Mouse (Mus musculus): ENCODE measurements around the gene Spon1. TPM values are rescaled to one million over a fixed set of nuclear protein-coding genes. Genes with fewer than 3 reads are reported as not detected.

Spon1 gene
- polyA plus RNA-seq, 1 experiment from 2014 or later = 47.0 TPM

DNA sequence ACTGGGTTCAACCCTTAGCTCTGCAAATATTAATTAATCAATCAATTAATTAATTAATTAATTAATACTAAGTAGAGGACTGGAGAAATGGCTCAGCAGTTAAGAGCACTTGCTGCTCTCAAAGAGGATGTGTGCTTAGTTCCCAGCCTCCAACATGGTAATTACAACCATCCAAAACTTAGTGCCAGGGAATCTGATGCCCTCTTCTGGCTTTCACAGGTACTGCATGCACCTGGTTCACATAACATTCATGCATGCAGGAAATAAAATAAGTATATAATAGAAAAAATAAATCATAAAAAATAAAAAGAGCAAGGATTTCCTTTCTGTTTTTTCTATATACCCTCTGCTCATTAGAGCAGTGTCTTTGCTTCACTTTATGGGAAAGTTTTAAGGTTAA lies 132.6 kb downstream of the Spon1 start:
- Histone ChIP-seq H3K9ac (ENCODE audit: low read depth, low read length) (no peak overlapping the region), H3K36me3 (ENCODE audit: control insufficient read depth, insufficient read depth, low read length) (no peaks in the 10 kb centered on the region), H3K4me1 (ENCODE audit: control insufficient read depth, insufficient read depth, low read length) (peaks cover 7% of the 10 kb centered on the region; the same call in 1 of the 2 replicates), H3K27ac (ENCODE audit: low read length) (no peak overlapping the region), H3K4me3 (ENCODE audit: low read depth, low read length) (no peak overlapping the region), H3K4me2 (ENCODE audit: low read length) (no peak overlapping the region), H3K27me3 (ENCODE audit: control insufficient read depth, insufficient read depth, low read depth, low read length) (no peaks in the 10 kb centered on the region), H3K9me3 (replicated peaks; ENCODE audit: control insufficient read depth, low read length, poor library complexity, severe bottlenecking) (no peaks in the 10 kb centered on the region)
- no peak for ATAC-seq

DNA sequence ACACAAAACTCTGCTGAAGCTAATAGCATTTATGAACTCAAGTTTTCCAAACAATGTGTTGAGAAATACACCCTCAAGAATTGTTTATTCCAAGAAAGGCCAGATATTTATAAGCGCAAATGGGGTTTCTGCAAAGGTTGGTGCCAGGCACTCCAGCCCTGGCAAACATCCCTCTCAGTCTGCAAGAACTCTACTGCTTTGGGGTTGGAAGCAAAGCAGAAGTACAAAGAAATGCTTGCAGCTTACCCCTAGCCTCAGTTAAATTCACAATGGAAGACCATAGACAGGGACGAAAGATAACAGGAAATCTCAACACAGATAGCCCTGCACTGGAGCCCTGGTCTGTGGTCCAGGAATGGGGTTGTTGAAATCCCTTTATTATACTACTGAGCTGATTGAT lies 135.7 kb downstream of the Spon1 start:
- H3K27ac ChIP-seq (ENCODE audit: low read length) = peak overlapping the region; percentile 43; the same call in 1 of the 2 replicates
- no peak for ATAC-seq

DNA sequence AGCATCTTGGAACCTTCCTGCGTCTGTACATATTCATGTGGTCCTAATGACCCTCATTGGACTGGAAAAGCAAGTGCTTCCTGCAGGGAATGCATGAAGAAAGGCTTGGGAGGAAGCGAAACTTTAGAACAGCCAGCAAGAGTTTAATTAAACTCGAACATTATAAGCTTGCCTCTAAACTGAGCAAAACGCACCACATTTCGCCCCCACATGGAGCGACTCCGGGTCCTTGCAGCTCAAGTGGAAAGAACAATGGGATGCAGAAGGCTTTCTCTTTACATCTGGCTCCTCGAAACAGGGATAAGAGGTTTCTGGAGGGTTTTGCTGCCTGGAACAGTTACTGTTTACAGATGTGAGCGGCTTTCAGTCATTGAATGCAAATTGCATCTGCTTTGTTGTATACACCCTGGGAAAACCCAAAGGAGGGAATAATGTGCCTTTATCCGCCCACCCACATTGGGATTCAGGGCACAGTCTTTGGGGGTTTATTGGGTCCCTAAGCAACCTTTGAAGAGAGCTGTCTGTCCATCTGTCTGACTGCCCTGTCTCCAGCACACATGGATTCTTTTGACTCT lies 136.2 kb downstream of the Spon1 start:
- ATAC-seq = 0 out of 2 replicates have a peak, but pooled peaks have one; percentile 60
- Histone ChIP-seq H3K27ac (ENCODE audit: low read length) (peak overlapping the region; percentile 43; the same call in 1 of the 2 replicates), H3K9ac (ENCODE audit: low read depth, low read length) (no peak overlapping the region), H3K27me3 (ENCODE audit: control insufficient read depth, insufficient read depth, low read depth, low read length) (no peaks in the 10 kb centered on the region), H3K4me1 (ENCODE audit: control insufficient read depth, insufficient read depth, low read length) (peaks cover 11% of the 10 kb centered on the region; the same call in 1 of the 2 replicates), H3K4me2 (ENCODE audit: low read length) (peak overlapping the region; percentile 21; the same call in 1 of the 2 replicates), H3K9me3 (replicated peaks; ENCODE audit: control insufficient read depth, low read length, poor library complexity, severe bottlenecking) (no peaks in the 10 kb centered on the region), H3K4me3 (ENCODE audit: low read depth, low read length) (no peak overlapping the region), H3K36me3 (ENCODE audit: control insufficient read depth, insufficient read depth, low read length) (no peaks in the 10 kb centered on the region)
- WGBS = 13% methylated on average over 10 of the region's 10 CpGs

More for the DNA sequence above, 135.7 kb downstream of the Spon1 start:
- Histone ChIP-seq H3K9ac (ENCODE audit: low read depth, low read length) (no peak overlapping the region), H3K4me2 (ENCODE audit: low read length) (peak overlapping the region; percentile 21; the same call in 1 of the 2 replicates), H3K4me3 (ENCODE audit: low read depth, low read length) (no peak overlapping the region), H3K36me3 (ENCODE audit: control insufficient read depth, insufficient read depth, low read length) (no peaks in the 10 kb centered on the region), H3K27me3 (ENCODE audit: control insufficient read depth, insufficient read depth, low read depth, low read length) (no peaks in the 10 kb centered on the region), H3K9me3 (replicated peaks; ENCODE audit: control insufficient read depth, low read length, poor library complexity, severe bottlenecking) (no peaks in the 10 kb centered on the region), H3K4me1 (ENCODE audit: control insufficient read depth, insufficient read depth, low read length) (peaks cover 11% of the 10 kb centered on the region; the same call in 1 of the 2 replicates)
- WGBS = 56% methylated on average over 2 of the region's 2 CpGs

DNA sequence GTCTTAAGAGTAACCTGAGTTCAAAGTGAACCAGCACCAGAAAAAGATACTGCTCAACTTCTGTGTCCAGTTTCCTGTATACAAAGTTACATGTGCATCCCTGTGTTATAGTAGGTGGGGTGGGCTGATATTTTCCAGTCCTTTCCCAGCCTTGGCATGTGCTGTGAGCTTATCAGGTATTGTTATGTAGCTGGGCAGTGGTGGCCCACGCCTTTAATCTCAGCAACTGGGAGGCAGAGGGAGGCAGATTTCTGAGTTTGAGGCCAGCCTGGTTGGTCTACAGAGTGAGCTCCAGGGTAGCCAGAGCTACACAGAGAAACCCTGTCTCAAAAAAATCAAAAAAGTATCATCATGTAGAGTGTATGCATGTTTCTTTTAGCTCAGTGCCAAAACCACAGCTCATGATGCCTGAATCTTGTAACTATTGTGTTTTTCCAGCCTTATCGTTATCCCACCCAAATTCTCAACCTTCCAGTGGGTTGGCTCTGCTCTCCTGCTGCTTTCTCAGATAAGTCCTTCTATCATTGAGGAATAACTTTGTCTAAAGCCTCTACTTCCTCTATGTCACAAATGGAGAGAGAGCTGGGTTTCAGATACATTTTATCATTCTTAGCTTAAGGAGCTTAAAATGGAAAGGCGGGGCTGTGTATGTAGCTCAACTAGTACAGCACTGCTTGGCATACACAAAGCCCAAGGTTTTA lies 137.5 kb downstream of the Spon1 start:
- H3K4me2 ChIP-seq (ENCODE audit: low read length) = no peak overlapping the region
- no peak overlapping the region for H3K9ac ChIP-seq (ENCODE audit: low read depth, low read length)
- H3K9me3 ChIP-seq (replicated peaks; ENCODE audit: control insufficient read depth, low read length, poor library complexity, severe bottlenecking) = no peaks in the 10 kb centered on the region
- no peak overlapping the region for H3K27ac ChIP-seq (ENCODE audit: low read length)
- no peak for ATAC-seq
- H3K36me3 ChIP-seq (ENCODE audit: control insufficient read depth, insufficient read depth, low read length) = no peaks in the 10 kb centered on the region
- H3K4me1 ChIP-seq (ENCODE audit: control insufficient read depth, insufficient read depth, low read length) = peaks cover 11% of the 10 kb centered on the region; the same call in 1 of the 2 replicates
- no peak overlapping the region for H3K4me3 ChIP-seq (ENCODE audit: low read depth, low read length)
- 81% methylated on average over 3 of the region's 3 CpGs for WGBS
- H3K27me3 ChIP-seq (ENCODE audit: control insufficient read depth, insufficient read depth, low read depth, low read length) = no peaks in the 10 kb centered on the region

DNA sequence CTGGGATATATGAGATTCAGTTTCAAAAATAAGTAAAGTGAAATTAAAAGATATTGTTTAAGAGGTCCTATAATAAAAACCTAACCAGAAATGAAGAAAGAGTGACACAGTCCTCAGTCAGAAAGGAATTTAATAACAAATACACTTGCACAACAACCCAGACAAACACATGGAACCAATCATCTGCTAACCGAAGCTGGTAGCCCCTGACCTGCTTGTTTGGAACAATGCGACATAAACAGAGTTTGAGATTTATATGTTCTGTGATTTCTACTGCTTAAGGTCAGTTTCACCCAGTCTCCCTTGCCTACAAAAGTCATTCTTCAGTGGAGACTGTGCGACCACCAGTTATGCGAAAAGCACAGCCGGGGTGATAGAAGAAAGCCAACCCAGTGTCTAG lies 138.1 kb downstream of the Spon1 start:
- H3K36me3 ChIP-seq (ENCODE audit: control insufficient read depth, insufficient read depth, low read length) = no peaks in the 10 kb centered on the region
- H3K4me2 ChIP-seq (ENCODE audit: low read length) = no peak overlapping the region
- peaks cover 11% of the 10 kb centered on the region; the same call in 1 of the 2 replicates for H3K4me1 ChIP-seq (ENCODE audit: control insufficient read depth, insufficient read depth, low read length)
- ATAC-seq = no peak
- H3K27me3 ChIP-seq (ENCODE audit: control insufficient read depth, insufficient read depth, low read depth, low read length) = no peaks in the 10 kb centered on the region
- WGBS = 73% methylated on average over 5 of the region's 5 CpGs
- H3K9me3 ChIP-seq (replicated peaks; ENCODE audit: control insufficient read depth, low read length, poor library complexity, severe bottlenecking) = no peaks in the 10 kb centered on the region
- H3K4me3 ChIP-seq (ENCODE audit: low read depth, low read length) = no peak overlapping the region
- no peak overlapping the region for H3K27ac ChIP-seq (ENCODE audit: low read length)
- no peak overlapping the region for H3K9ac ChIP-seq (ENCODE audit: low read depth, low read length)

DNA sequence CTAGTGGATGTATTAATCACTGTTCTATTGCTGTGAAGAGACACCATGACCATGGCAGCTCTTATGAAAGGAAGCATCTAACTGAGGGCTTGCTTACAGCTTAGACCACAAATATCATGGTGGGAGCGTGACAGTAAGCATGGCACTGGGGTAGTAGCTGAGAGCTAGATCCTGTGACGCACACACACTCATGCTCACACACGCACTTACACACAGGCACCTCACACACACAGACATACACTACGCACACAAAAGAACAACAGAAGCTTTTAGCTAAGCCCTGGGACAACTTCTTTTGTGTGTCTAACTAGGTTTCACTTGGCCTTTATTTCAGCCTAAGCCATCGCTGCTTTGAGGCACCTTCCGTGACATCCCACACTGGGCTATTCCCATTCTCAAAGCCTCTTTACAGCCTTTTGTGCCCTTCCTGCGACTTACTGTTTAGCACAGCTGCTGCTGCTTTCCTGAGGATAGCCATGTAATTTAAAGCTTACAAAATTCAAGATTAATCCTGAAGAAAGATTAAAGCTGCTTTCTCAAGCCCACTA lies 138.6 kb downstream of the Spon1 start:
- Histone ChIP-seq H3K27me3 (ENCODE audit: control insufficient read depth, insufficient read depth, low read depth, low read length) (no peaks in the 10 kb centered on the region), H3K9ac (ENCODE audit: low read depth, low read length) (no peak overlapping the region), H3K36me3 (ENCODE audit: control insufficient read depth, insufficient read depth, low read length) (no peaks in the 10 kb centered on the region), H3K4me1 (ENCODE audit: control insufficient read depth, insufficient read depth, low read length) (peaks cover 14% of the 10 kb centered on the region; the same call in 1 of the 2 replicates), H3K9me3 (replicated peaks; ENCODE audit: control insufficient read depth, low read length, poor library complexity, severe bottlenecking) (no peaks in the 10 kb centered on the region), H3K4me3 (ENCODE audit: low read depth, low read length) (no peak overlapping the region), H3K4me2 (ENCODE audit: low read length) (no peak overlapping the region), H3K27ac (ENCODE audit: low read length) (no peak overlapping the region)
- WGBS = 28% methylated on average over 7 of the region's 7 CpGs
- ATAC-seq = no peak

DNA sequence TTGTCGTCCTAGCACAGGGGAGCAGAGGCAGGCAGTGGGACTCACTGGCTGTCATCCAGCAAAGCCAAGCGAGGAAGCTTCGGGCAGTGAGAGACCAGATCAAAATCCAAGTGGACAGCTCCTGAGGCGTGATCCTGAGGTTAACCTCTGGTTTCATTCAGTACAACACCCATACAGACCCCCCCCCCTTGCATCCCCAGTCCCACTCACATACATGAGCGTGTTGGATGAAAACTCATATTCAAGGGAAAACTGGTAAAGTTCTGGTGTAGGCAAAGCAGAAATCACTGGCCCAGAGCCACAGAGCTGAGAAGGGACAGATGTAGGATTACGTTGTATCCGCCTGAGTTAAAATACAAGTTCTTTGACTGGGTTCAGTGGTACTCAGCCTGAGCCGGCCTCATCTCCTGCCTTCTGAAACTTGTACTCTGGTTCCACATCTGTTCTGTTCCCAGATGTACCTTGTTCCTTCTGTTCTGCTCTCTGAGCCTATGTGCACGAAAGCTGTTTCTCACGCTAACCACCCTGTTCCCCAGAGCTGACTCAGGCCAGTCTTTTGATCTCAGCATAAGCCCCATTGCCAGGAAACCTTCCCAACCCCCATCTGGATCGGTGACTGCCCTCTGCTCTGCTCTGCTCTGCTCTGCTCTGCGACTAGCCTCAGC lies 143.5 kb downstream of the Spon1 start:
- no peaks in the 10 kb centered on the region for H3K9me3 ChIP-seq (replicated peaks; ENCODE audit: control insufficient read depth, low read length, poor library complexity, severe bottlenecking)
- no peaks in the 10 kb centered on the region for H3K27me3 ChIP-seq (ENCODE audit: control insufficient read depth, insufficient read depth, low read depth, low read length)
- ATAC-seq = no peak
- H3K4me3 ChIP-seq (ENCODE audit: low read depth, low read length) = no peak overlapping the region
- 15% methylated on average over 12 of the region's 12 CpGs for WGBS
- H3K9ac ChIP-seq (ENCODE audit: low read depth, low read length) = no peak overlapping the region
- H3K27ac ChIP-seq (ENCODE audit: low read length) = no peak overlapping the region
- H3K4me2 ChIP-seq (ENCODE audit: low read length) = no peak overlapping the region
- H3K4me1 ChIP-seq (ENCODE audit: control insufficient read depth, insufficient read depth, low read length) = peaks cover 10% of the 10 kb centered on the region; the same call in 1 of the 2 replicates
- H3K36me3 ChIP-seq (ENCODE audit: control insufficient read depth, insufficient read depth, low read length) = no peaks in the 10 kb centered on the region

DNA sequence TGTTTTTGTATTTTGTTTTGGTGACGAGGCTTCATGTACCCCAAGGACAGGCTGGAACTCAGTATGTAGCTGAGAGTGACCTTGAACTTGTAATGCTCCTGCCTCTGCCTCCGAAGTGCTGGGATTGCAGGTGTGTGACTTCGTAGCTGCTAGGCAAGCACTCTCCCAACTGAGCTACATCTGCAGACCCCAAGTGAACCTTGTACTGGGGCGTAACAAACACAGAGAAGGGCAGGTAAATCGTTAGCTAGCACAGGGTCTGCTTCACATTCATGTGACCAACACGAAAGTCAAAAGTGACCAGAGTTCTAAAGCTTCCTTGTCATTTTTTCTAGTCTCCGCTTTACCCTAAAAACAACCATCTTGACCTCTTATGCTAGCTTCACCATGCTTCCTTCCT lies 145.1 kb downstream of the Spon1 start:
- H3K27ac ChIP-seq (ENCODE audit: low read length) = no peak overlapping the region
- WGBS = 89% methylated on average over 7 of the region's 7 CpGs
- peaks cover 6% of the 10 kb centered on the region; the same call in 1 of the 2 replicates for H3K4me1 ChIP-seq (ENCODE audit: control insufficient read depth, insufficient read depth, low read length)
- no peak for ATAC-seq
- H3K4me2 ChIP-seq (ENCODE audit: low read length) = no peak overlapping the region
- H3K9ac ChIP-seq (ENCODE audit: low read depth, low read length) = no peak overlapping the region
- no peaks in the 10 kb centered on the region for H3K36me3 ChIP-seq (ENCODE audit: control insufficient read depth, insufficient read depth, low read length)
- no peaks in the 10 kb centered on the region for H3K9me3 ChIP-seq (replicated peaks; ENCODE audit: control insufficient read depth, low read length, poor library complexity, severe bottlenecking)
- no peak overlapping the region for H3K4me3 ChIP-seq (ENCODE audit: low read depth, low read length)
- no peaks in the 10 kb centered on the region for H3K27me3 ChIP-seq (ENCODE audit: control insufficient read depth, insufficient read depth, low read depth, low read length)
